Mouse (Mus musculus) myocyte (in vitro differentiated cells): ENCODE results near the gene Pigu. TPM values are rescaled to one million over a fixed set of nuclear protein-coding genes. Genes with fewer than 3 reads are reported as not detected.

Source experiments
- H3K27me3 ChIP-seq: one replicate; pipeline ENCODE4 v1.6.1; 2011; ENCODE audit not compliant: control insufficient read depth, insufficient read depth, insufficient read length
- H3K36me3 ChIP-seq: one replicate; pipeline ENCODE4 v1.6.1; 2011; ENCODE audit not compliant: control insufficient read depth, insufficient read depth
- H3K4me2 ChIP-seq: one replicate; pipeline ENCODE4 v1.6.1; 2011; ENCODE audit warnings: low read depth, control low read depth
- H3K4me3 ChIP-seq: one replicate; pipeline ENCODE4 v1.5.1; 2011; ENCODE audit warnings: mild to moderate bottlenecking, control low read depth, moderate library complexity
- H3K79me2 ChIP-seq: one replicate; pipeline ENCODE4 v1.6.1; 2011; ENCODE audit not compliant: control insufficient read depth, insufficient read depth
- H3ac ChIP-seq: one replicate; pipeline ENCODE4 v1.6.1; 2011; ENCODE audit not compliant: control insufficient read depth, insufficient read length
- CEBPB ChIP-seq: IDR thresholded peaks from 2 replicates; pipeline ENCODE4 v1.6.1; 2011; ENCODE audit warnings: mild to moderate bottlenecking, moderate library complexity; ENCODE audit not compliant: poor library complexity, insufficient read depth, severe bottlenecking
- E2F4 ChIP-seq: IDR thresholded peaks from one replicate; pipeline ENCODE4 v1.6.1; 2011; ENCODE audit warnings: mild to moderate bottlenecking, control low read depth, moderate library complexity; ENCODE audit not compliant: insufficient read depth
- MAX ChIP-seq: IDR thresholded peaks from one replicate; pipeline ENCODE4 v1.6.1; 2011; ENCODE audit warnings: low read depth, mild to moderate bottlenecking, control low read depth
- MYOD1 ChIP-seq, 3 experiments: IDR thresholded peaks; one replicate each; pipeline ENCODE4 v1.6.1; 2011; ENCODE audit warnings: control low read depth in 2 of 3, low read depth in 2 of 3, mild to moderate bottlenecking in 2 of 3, moderate library complexity in 1 of 3; ENCODE audit not compliant: insufficient read length in 2 of 3, control insufficient read depth in 1 of 3
- MYOG ChIP-seq, 3 experiments: IDR thresholded peaks; one replicate each; pipeline ENCODE4 v1.6.1; 2011; ENCODE audit warnings: control low read depth in 2 of 3, low read depth in 2 of 3, mild to moderate bottlenecking in 2 of 3; ENCODE audit not compliant: insufficient read length in 2 of 3, control insufficient read depth in 1 of 3, insufficient read depth in 1 of 3
- POLR2A ChIP-seq: IDR thresholded peaks from one replicate; pipeline ENCODE4 v1.6.1; 2011; ENCODE audit warnings: low read depth, mild to moderate bottlenecking, control low read depth, moderate library complexity; ENCODE audit not compliant: insufficient read length
- POLR2AphosphoS2 ChIP-seq: IDR thresholded peaks from one replicate; pipeline ENCODE4 v1.6.1; 2011; ENCODE audit warnings: low read depth, control low read depth; ENCODE audit not compliant: insufficient read length
- REST ChIP-seq: IDR thresholded peaks from one replicate; pipeline ENCODE4 v1.6.1; 2011; ENCODE audit warnings: mild to moderate bottlenecking, control low read depth, moderate library complexity; ENCODE audit not compliant: insufficient read depth, insufficient read length
- SRF ChIP-seq: IDR thresholded peaks from one replicate; pipeline ENCODE4 v1.6.1; 2011; ENCODE audit warnings: low read depth; ENCODE audit not compliant: control insufficient read depth, insufficient read length
- TCF12 ChIP-seq: IDR thresholded peaks from one replicate; pipeline ENCODE4 v1.6.1; 2011; ENCODE audit warnings: mild to moderate bottlenecking, control low read depth; ENCODE audit not compliant: poor library complexity, insufficient read depth, severe bottlenecking
- TCF3 ChIP-seq: IDR thresholded peaks from one replicate; pipeline ENCODE4 v1.6.1; 2011; ENCODE audit warnings: low read depth, control low read depth; ENCODE audit not compliant: insufficient read length
- USF1 ChIP-seq: IDR thresholded peaks from one replicate; pipeline ENCODE4 v1.6.1; 2011; ENCODE audit warnings: low read depth, mild to moderate bottlenecking, control low read depth, moderate library complexity
- polyA plus RNA-seq: library from polyadenylated mRNA; unstranded; fragments of >200 nt; fragmentation: generic; extraction: Trizol; gene quantifications from one replicate; pipeline ENCODE4 v1.2.1, GENCODE M21; 2012; ENCODE audit warnings: missing spikeins

The Pigu gene
- polyA plus RNA-seq, 1 experiment: 27.0 TPM

DNA sequence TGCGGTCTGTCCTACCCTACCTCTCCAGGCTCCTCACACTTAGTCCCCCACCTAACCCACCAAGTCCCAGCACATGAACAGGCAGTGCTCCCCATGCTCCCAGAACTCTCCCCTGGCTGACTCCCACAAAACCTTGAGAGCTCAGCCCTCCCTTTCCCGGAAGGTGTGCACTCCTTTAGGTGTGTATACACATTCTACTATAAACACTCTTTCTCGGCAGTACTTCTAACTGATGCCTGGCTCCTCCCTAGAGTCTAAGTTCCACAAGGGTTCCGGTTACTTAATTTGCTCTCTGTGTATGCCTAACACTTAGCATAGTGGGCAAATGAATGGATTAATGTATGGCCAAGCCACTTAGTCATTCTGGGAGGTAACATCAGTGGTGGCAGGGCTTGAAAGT is 25.9 kb downstream of the Pigu start:
- Histone ChIP-seq H3K79me2 (no peaks in the 10 kb centered on the region), H3K36me3 (peaks cover 21% of the 10 kb centered on the region), H3K27me3 (no peaks in the 10 kb centered on the region), H3ac (no peak overlapping the region), H3K4me3 (no peak overlapping the region), H3K4me2 (no peak overlapping the region)
- TF ChIP-seq MYOG (IDR thresholded peaks at IDR 0.05; ENCODE audit: control insufficient read depth in 1 of 3, insufficient read depth in 1 of 3, insufficient read length in 2 of 3, low read depth in 2 of 3) (no peak), MAX (no peak), MYOD1 (IDR thresholded peaks at IDR 0.05; ENCODE audit: control insufficient read depth in 1 of 3, insufficient read length in 2 of 3, low read depth in 2 of 3) (no peak), USF1 (no peak), POLR2A (no peak), E2F4 (no peak), SRF (no peak), TCF3 (no peak), POLR2AphosphoS2 (no peak), TCF12 (no peak), REST (no peak), CEBPB (no peak)

DNA sequence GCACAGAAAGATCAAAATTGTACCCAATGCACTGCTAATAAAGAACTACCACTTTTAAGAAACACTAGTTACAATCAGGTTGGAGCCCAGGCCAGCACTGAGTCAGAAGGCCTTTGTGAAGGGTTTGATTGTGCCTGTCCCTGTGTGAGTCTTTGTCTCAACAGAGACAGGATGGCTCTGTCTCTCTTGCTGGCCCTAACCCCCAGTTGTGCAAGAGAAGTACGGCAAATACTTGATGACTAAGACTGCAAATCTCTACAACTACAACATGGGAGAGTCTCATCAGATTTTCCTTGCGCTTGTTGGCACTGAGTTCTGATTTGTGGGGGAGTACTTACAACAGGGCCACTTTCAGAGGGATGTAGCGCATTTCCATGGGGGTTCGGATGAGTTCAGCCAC is 26.4 kb downstream of the Pigu start:
- TF ChIP-seq MYOD1 (IDR thresholded peaks at IDR 0.05; ENCODE audit: control insufficient read depth in 1 of 3, insufficient read length in 2 of 3, low read depth in 2 of 3) (no peak), CEBPB (no peak), TCF3 (no peak), SRF (no peak), POLR2AphosphoS2 (no peak), E2F4 (no peak), MYOG (IDR thresholded peaks at IDR 0.05; ENCODE audit: control insufficient read depth in 1 of 3, insufficient read depth in 1 of 3, insufficient read length in 2 of 3, low read depth in 2 of 3) (no peak), MAX (no peak), REST (no peak), TCF12 (no peak), POLR2A (no peak), USF1 (no peak)
- no peak overlapping the region for H3K4me3 ChIP-seq
- no peak overlapping the region for H3K4me2 ChIP-seq
- no peak overlapping the region for H3ac ChIP-seq
- no peaks in the 10 kb centered on the region for H3K27me3 ChIP-seq
- peaks cover 21% of the 10 kb centered on the region for H3K36me3 ChIP-seq
- no peaks in the 10 kb centered on the region for H3K79me2 ChIP-seq

DNA sequence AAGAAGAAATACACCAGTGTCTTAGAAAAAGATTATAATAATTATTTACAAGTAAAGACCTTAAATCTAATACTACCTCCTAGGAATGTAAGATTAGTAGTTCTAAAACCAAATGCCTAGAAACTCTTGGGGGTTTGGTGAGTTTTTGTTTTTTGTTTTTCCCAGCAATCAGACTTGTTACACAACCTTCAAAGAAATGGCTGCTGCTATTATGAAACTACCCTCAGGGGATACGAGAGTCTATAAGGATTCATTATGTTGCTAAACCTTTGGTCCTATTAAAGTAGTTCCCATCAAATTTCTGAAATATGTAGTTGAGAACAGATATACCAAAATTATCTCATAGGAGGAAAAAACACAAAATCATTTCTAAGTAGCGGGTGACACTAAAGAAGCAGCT is 27.5 kb downstream of the Pigu start:
- Histone ChIP-seq H3K4me2 (no peak overlapping the region), H3K36me3 (peaks cover 21% of the 10 kb centered on the region), H3K79me2 (no peaks in the 10 kb centered on the region), H3K27me3 (no peaks in the 10 kb centered on the region), H3ac (no peak overlapping the region), H3K4me3 (no peak overlapping the region)
- TF ChIP-seq E2F4: no peak
- no peak for TF ChIP-seq SRF
- TF ChIP-seq TCF12: no peak
- no peak for TF ChIP-seq REST

GRCm38 (mm10) chr2:155328906-155329305 is 28.3 kb downstream of the Pigu start:
- Histone ChIP-seq H3K4me2 (no peak overlapping the region), H3K4me3 (no peak overlapping the region), H3K36me3 (peaks cover 17% of the 10 kb centered on the region), H3ac (no peak overlapping the region), H3K79me2 (no peaks in the 10 kb centered on the region), H3K27me3 (no peaks in the 10 kb centered on the region)
- TF ChIP-seq REST (no peak), SRF (no peak), POLR2AphosphoS2 (no peak), MYOD1 (IDR thresholded peaks at IDR 0.05; ENCODE audit: control insufficient read depth in 1 of 3, insufficient read length in 2 of 3, low read depth in 2 of 3) (no peak), CEBPB (no peak), TCF12 (no peak), MYOG (IDR thresholded peaks at IDR 0.05; ENCODE audit: control insufficient read depth in 1 of 3, insufficient read depth in 1 of 3, insufficient read length in 2 of 3, low read depth in 2 of 3) (no peak), TCF3 (no peak), E2F4 (no peak), USF1 (no peak), POLR2A (no peak), MAX (no peak)

DNA sequence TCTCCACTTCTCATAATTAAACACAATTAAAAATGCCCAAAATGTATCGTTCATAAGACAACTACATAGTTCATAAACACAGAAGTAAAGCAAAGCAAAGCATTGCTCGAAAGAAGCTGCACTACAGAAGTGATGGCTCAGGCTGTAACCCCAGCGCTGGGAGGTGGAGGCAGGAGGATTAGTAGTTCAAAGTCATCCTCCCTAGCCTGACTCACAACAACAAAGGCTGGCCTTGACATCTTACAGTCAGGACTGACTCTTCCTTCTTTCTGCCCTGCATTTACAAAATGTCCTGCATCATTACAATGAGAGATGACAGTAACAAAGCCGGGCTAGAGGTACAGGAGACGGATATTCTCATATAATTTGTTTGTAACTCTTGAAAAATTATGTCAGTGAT is 29.3 kb downstream of the Pigu start:
- peaks cover 10% of the 10 kb centered on the region for H3K36me3 ChIP-seq

More for the DNA sequence above, 29.3 kb downstream of the Pigu start:
- TF ChIP-seq CEBPB: no peak
- TF ChIP-seq REST: no peak
- TF ChIP-seq E2F4: no peak
- no peak for TF ChIP-seq MAX
- no peak for TF ChIP-seq TCF3
- TF ChIP-seq USF1: no peak
- no peak for TF ChIP-seq POLR2AphosphoS2
- TF ChIP-seq TCF12: no peak
- no peak for TF ChIP-seq SRF
- no peak for TF ChIP-seq MYOD1 (IDR thresholded peaks at IDR 0.05; ENCODE audit: control insufficient read depth in 1 of 3, insufficient read length in 2 of 3, low read depth in 2 of 3)
- no peak for TF ChIP-seq POLR2A
- TF ChIP-seq MYOG (IDR thresholded peaks at IDR 0.05; ENCODE audit: control insufficient read depth in 1 of 3, insufficient read depth in 1 of 3, insufficient read length in 2 of 3, low read depth in 2 of 3): no peak
- Histone ChIP-seq H3K4me3 (no peak overlapping the region), H3K79me2 (no peaks in the 10 kb centered on the region), H3ac (no peak overlapping the region), H3K4me2 (no peak overlapping the region), H3K27me3 (no peaks in the 10 kb centered on the region)
